Mouse (Mus musculus): ENCODE data around the gene Vwc2l.

The Vwc2l gene

DNA sequence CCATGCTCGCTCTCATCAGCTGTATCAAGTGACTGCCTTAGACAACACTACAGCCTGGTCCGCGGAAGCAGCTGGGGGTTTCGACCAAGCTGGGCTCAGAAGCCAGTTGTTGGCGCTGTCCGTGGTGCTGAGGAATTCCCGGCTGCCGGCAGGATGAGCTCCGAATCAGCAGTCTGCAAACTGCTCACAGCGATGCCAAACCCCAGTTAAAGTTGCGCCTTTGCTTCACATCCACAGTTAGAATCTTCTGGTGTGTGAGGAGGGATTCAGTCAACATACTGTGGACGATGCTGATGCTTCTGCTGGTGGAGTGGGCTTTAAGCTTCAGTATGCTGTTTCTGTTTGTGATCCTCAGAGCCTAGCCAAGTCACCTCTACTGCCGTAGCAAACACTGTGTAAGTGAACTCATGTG, at the start of gene Vwc2l:
Gene Vwc2l, plus strand, starts transcription at position 61 of the 412 bp plus-strand sequence.
- peak; percentile 3 for DNase-seq

- DNase-seq, result peak; percentile 25 to 28
Observed at GRCm38 (mm10) chr1:70692529-70692928, 33.0 kb upstream of the Vwc2l start.

- no peak for DNase-seq
Observed at GRCm38 (mm10) chr1:70700270-70700669, 25.2 kb upstream of the Vwc2l start.

GRCm38 (mm10) chr1:70703934-70704333, 21.6 kb upstream of the Vwc2l start:
- no peak for DNase-seq

DNA sequence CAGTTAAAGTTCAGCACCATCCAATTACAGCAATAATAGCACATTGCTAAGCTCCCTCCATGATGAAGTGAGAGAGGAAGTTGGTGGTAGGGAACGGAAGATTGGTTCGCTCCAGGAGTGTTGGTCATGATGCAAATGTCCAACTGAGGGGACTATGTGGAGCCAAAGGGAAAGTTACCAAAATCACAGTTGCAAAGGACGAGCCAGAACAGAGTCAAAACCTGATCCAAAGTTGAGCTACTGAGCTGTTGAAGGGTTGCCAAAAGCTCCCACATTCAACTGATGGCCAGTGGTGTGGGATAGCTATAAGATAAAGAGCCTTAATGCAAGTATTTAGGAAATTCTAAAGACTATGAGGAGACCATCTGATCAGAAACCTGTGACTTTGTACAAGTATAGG, 19.7 kb upstream of the Vwc2l start:
- no peak for DNase-seq

DNA sequence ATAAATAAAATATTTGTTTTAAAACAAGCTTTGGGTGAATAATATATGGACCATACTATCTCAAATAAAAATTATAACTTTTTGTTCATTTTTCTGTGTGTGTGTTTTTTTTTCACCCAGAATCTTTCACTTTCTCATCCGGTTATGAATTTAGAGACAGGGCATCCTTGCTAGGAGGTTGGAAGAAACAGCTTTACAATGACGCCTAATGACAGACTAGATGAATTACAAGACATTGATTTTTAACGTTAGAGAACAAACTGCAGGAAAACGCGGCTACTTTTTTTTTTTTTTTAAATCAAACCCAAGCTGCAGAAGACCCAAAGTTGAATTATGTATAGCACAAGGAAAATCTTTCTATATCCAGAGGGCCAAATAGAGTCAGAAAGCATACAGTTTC, 470 bp upstream of the Vwc2l start:
- DNase-seq, result no peak

DNA sequence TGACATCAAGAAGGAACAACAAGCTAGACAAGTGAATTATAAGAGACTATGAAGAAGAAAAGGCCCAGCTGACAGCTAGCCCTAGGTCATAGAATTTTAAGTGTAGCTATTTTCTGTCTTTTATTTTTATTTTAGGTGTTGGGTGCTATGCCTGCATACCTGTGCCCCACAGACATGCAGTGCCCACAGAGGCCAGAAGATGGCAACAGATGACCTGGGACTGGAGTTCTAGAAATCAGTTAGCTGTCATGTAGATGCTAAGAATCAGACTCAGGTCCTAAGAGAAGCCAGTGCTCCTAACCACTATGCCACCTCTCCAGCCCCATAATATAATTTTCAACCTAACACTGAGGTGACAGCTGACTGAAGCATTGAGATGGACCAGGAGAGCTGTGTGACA, 61.6 kb downstream of the Vwc2l start:
- no peak for DNase-seq

GRCm38 (mm10) chr1:70791636-70792035, 66.1 kb downstream of the Vwc2l start:
- no peak for DNase-seq

- no peak for DNase-seq
Observed at GRCm38 (mm10) chr1:70795094-70795493, 69.6 kb downstream of the Vwc2l start.

DNA sequence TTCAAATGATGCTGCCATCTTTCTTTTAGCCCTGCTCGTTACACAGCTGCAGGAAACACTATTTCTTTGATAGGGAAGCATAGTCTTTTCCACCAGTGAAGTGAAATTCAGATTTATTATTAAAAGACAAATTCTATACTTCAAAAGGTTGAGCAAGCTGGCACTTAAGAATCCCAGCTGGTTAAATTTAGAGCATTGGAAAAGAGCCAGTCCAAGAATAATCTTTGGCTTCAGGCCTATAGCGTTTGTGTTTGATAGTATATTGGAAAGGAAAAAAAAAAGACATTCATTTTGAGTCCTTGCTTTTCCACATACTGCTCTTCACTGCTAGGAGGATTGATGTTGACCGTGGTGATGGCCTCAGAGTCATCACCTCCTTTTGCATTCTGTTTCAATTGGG, 77.9 kb downstream of the Vwc2l start:
- no peak for DNase-seq

DNA sequence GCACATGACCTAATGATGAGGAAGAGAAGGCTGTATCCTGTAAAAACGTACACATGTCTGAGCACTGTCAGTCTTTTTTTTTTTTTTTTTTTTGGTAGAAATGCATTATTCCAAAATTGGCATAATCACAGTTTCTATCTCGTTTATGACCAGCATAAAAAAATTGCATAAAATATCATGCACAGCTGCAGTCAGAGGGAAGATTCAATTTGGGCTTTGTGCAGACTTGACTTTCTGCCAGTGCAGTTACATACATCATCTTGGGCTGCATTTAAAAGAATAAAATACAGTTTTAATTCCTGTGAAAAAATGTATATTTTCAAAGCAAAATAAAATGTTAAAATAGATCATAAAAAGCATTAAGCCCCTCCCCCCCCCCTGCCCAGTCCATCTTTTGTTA, 97.6 kb downstream of the Vwc2l start:
- no peak for DNase-seq

GRCm38 (mm10) chr1:70833262-70833661, 107.7 kb downstream of the Vwc2l start:
- DNase-seq, result no peak

DNA sequence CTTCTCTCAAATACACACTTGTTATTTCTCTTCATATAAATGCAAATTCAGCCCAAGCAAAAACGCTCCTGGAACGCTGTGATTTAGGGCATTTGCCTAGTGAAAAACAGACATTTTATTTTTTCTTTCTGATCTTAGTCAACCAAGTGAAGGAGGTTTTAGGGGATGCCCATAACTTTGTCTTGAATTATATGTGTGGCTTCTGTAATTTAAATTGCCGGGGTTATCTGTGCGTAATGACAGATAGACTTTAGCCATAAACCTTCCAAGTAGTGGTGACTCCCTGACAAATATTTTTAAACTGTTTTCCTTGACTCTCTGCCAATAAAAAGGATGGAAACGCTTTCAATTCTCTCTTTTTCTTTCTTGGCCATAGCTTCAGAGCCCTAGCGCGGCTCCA, 116.7 kb downstream of the Vwc2l start:
- DNase-seq, result no peak

DNA sequence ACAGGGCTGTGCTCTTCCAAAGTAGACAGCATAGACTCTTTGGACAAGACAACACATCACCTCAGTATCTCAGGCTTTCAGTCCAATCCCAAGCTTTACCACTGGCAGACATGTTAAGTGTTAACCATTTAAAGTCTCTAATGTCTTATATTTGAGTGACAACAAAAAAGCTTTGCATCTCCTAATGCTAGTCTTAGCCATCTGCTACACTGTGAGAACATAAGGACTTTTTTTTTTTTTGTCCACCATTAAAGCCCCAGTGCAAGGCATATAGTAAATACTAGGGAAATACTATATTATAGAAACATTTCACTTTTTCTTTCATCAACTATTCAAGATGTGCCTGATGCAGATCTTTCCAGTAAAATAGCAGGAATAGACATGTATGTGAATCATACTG, 119.8 kb downstream of the Vwc2l start:
- no peak for DNase-seq

- DNase-seq, result peak in 1 of 2 experiments; percentile 4
Observed at GRCm38 (mm10) chr1:70851633-70852390, 126.3 kb downstream of the Vwc2l start.

- no peak for DNase-seq
Observed at GRCm38 (mm10) chr1:70853446-70853845, 127.9 kb downstream of the Vwc2l start.

DNA sequence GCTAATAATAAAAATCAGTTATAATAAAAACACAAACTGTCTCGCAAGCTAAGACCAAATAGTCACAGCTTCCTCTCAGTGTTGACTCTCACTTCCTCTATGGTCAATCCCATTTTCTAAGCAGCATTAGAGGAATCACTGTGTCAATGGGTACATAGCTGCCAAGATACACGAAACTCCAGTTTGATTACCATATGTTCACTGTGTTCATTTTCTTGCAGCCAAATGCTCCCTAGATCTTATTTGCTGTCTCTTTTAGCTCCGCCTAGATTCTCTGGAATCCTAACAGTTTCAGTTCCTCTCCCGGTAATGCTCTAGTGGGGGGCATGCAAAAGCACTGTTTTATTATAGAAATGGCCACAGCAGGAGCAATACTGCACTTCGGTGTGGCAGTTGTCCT, 130.4 kb downstream of the Vwc2l start:
- DNase-seq, result no peak

- no peak for DNase-seq
Observed at GRCm38 (mm10) chr1:70861672-70862071, 136.2 kb downstream of the Vwc2l start.

- DNase-seq, result peak in 1 of 2 experiments; percentile 5
Observed at GRCm38 (mm10) chr1:70866137-70866536, 140.6 kb downstream of the Vwc2l start.

DNA sequence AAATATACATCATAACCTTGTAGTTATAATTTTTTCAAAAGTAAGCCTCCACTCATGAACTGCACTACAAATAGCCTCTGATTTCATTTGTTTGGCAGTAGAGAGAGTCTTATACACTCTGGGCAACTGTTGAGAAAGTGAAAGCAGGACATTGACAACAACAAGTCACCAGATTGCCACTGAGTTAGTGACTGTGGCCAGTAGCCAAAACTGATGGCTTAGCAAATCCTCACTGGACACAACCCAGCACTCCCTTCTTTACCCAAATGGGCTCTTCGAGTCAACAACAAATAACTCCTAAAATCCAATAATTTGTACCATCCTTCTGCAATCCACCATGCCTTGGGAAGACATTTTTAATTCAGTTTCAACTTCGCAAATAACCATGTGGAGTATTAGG, 155.0 kb downstream of the Vwc2l start:
- DNase-seq, result no peak

DNA sequence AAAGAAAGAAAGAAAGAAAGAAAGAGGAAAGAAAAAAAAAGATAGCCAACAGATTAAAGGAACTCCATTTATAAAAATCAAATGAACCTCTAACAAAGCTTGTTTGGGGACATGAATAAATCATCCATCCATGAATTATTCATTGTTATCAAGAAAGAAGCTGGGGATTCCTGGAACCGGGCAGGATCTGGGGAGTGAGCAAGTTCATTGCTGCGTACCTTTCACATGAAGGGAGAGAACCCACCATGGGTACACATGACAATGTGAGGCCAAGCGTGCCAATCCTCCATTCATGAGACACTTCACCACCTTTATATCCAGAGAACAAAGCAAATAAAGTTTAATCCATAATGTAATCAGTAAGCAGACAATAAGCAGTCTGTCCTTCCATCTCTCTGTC, 155.8 kb downstream of the Vwc2l start:
- DNase-seq, result no peak

DNA sequence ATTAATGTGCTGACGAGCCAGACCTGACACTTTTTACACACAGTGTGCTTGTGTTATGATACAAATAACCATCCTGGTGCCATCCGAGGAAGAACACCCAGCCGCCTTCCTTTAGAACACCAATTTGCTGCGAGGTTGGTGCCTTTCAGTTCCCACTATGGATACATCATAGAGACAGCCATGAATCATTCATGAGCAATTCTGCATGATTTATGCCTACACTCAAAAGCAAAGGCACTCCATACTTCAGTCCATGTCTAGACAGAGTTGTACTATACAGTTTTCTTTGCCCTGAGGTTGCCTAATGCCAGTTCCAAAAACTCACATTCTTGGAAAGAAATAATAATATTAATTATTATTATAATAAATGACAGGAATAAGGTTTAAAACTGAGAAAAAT, 158.6 kb downstream of the Vwc2l start:
- no peak for DNase-seq

- no peak for DNase-seq
Observed at GRCm38 (mm10) chr1:70902311-70902710, 176.8 kb downstream of the Vwc2l start.

GRCm38 (mm10) chr1:70907366-70907765, 181.9 kb downstream of the Vwc2l start:
- DNase-seq, result no peak

- DNase-seq, result no peak
Observed at GRCm38 (mm10) chr1:70911235-70911634, 185.7 kb downstream of the Vwc2l start.

Data from cerebellum, adult 18-20 months (tissue).